Mouse (Mus musculus) ES-CJ7 (cell line): ENCODE data around the gene Ptpn3.
"Not testable (repeated sequence)": the region's sequence is repeated elsewhere in the genome, so short reads cannot be mapped to it uniquely, and the experiment has no call there.

Experiments used
- DNase-seq: peaks from one replicate; pipeline ENCODE4 v3.0.0; 2011; ENCODE audit warnings: low read depth, low spot score

Gene Ptpn3

DNA sequence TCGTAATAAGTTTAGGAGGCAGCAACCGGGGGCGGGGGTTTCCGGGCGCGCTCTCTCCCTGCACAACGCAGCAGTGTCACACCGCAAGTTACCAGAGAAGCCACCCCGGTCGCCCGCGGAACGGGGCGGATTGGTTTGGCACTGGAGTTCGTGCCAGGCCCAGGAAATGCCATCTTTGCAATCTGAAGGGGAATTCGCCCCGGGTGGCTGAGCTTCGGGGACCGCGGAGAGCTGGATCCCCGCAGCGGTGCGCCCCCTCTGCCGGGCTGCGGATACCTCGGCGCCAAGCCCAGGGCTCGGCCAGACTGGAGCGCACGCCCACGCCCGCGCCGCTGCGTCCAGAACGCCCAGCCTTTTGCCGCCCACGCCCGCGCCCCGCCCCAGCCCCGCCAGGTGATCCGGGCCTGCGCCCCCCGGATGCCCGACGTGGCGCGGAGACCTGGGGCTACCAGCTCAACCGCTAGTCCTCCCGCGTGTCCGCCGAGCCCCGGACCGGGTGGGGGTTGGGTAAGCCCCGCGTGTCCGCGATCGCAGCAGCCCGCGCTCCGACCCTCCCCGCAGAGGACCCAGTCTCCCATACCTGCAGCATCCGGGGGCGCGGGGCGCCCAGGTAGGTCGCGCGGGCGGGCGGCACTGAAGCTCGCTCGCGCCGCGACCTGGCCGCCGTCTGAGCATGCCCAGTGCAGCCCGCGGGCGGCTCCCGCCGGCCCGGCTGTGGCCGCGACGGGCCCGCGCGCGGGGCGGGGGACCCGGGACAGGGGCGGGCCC is 1.8 kb downstream of the Ptpn3 start:
- DNase-seq, result peak; percentile 18

DNA sequence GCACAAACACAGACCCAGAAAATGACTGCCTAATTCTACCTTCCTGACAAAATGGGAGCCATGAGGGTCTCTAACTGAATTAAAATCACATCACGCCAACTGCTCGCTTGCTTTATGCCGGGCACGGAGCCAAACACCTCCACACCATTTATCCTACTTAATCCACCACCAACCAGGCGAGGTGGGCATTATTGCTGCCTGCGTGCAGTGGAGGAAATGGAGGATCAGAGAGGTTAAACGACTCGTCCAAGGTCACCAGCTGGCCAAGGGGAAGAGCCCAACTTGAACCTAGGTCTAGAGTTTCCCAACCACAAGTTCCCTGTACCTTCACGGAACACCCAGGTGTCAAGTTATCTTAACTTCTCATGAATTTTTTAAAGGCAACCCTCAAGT is 2.3 kb downstream of the Ptpn3 start:
- DNase-seq, result peak; percentile 42

DNA sequence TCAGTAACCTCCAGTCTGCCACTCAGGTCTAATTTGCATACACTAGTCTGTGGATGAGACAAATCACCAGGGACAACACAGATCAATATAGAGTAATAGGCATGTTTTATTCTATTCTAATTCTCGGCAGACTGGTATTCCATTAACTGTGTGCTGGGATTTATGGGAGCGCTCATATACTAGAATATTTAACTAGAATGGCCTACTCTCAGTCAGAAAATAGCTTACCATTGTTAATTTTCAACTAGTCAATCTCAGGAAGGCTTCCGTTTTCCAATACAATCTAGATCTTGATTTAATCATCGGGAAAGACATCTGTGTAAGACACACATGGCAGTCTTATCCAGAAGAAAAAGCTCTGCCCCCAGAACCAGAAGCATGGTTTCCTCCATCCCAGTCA is 3.5 kb downstream of the Ptpn3 start:
- DNase-seq, result no peak

DNA sequence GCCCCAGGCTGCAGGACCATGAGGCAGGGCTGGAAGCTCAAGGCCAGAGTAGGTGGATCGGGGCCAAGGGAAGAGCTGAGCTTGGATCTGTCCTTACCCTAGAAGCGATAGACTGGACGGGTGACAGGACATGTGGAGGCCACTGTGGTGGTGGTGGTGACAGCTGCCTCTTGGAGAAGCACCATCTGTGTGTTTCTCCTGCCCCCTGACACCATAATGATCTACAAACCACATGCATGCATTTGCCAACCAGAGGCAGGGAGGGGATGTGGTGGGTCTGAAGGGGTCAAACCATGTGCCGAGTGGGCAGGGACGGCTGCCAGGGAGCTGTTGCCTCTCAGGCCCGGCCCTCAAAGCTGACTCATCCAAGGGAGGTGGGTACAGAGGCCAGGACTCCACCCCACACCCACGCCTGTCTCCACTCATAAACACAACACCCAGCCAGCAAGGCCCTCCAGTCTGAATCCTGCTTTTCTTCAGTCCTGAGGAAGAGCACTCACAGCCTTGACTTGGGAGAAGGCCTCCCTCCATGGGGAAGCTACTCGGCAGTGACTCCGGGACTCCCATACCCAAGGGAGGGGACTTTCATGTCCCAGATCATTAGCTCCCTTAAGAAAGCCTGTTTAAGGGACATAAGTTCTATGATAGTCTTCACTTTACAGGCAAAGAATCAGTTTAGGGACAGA is 6.5 kb downstream of the Ptpn3 start:
- DNase-seq, result no peak

DNA sequence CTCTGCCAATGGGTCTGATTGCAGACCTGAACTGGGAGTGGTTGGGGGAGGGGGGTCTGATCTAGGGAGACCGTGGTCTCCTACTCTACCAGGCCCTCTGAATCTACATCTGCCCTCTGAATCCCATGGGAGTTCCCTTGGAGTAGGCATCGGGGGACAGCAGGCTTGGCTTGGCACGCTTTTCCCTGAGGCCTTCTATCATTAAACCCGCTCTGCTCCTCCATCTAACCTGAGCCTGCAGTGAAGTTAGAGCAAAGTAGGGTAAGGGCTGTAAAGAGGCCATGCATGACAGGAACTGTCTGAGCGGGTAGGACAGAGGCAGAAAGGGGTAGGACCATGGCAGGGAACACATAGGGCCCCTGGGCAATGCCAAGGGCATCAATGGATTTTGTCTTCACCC is 9.0 kb downstream of the Ptpn3 start:
- no peak for DNase-seq

DNA sequence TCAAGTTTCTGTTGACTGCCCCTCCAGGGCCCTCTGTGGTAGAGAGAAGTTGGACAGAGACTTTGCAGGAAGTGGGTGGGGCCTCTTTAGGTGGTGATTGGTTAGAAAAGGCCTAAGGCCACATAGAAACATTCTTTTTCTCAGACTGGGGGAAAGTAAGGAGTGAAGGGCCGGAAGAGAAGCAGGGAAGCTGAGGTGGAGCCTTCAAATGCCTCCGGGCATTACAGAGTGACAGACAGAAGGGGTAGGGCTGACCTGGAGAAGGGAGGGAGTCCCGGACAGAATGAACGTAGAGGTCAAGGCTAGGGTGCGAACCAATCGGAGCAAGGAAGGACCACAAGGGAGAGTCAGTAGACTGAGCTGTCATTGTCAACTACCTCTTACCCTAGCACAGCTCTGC is 11.6 kb downstream of the Ptpn3 start:
- peak; percentile 85 for DNase-seq

DNA sequence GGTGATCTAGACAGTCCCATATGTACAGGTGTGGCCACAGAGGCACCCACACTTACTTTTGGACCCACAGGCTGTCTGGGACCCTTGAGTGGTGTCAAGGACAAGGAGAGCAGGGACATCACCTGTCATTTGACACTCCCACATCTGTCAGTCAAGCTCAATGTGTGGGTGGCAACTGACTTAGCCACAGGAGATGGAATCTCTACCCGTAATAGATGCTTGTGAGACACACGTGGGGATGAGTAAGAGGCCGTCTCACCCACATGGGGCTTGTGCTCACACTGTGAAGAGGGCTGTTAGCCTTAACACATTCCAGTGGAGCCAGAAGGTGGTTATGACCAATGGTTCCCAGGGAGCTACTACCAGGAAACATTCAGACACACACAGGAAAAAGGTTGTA is 13.8 kb downstream of the Ptpn3 start:
- no peak for DNase-seq

DNA sequence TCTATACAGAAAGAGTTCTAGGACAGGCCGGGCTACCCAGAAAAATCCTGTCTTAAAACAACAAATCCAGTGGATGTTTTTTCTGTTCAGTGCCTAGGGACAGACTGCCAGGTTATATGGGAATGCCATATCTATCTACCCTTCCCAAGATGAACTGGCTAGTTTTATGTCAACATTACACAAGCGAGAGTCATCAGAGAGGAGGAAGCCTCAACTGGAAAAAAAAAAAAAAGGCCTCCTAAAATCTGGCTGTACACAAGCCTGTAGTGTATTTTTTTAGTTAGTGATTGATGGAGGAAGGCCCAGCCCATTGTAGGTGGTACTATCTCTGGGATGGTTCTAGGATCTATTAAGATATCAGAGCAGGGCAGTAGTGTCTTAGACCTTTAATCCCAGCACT is 16.4 kb downstream of the Ptpn3 start:
- DNase-seq, result no peak

DNA sequence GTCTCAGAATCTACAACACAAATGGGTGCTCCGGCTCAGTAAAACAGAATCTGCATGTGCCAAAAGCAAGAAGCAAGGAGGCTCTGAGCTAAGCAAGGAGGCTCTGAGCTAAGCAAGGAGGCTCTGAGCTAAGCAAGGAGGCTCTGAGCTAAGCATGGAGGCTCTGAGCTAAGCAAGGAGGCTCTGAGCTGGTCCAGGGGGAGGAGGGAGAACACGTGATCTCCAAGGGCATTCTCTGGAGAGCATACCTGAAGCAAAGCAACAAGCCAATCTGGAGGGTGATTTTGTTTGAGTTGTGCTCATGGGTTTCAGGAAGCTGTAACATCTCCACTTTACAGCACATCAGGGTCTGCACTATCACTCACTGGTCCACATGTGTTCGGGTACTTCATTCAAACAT is 18.4 kb downstream of the Ptpn3 start:
- no peak for DNase-seq

DNA sequence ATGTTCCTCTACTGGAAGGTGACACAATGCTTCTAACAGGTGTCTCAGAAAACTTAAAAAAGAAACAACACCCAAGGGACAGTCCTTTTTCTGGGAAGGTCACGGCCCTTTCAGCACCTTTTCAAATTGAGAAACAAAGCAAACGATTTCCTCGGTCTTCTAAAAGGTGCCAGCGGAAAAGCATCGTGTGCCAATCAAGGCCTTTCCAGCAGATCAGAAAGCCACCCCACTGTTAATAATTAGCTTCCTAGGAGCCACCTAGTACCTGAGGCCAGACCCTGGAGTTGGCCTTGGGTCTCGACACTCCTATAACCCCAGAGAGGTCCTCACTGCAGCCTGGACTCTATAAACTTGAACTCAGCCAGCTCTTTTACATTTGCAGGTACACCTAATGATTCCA is 19.0 kb downstream of the Ptpn3 start:
- no peak for DNase-seq

DNA sequence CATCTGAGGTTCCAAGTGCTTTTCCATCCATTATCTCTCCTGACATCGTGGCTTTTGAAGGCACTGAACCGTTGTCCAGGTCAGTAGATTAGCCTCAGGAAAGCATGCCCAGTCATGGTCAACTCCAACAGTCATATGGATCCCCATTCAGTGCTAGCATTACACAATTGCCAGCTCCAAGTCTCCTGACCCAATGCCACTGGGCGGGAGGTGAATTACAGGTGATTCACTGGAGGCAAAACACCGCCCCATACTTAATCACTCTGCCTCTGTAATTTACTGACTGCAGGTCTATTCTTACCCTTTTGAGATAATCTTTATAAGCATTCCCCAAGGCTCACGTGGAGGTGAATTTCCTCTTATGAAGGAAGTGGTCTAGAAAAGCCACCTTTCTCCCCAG is 19.5 kb downstream of the Ptpn3 start:
- DNase-seq, result no peak

DNA sequence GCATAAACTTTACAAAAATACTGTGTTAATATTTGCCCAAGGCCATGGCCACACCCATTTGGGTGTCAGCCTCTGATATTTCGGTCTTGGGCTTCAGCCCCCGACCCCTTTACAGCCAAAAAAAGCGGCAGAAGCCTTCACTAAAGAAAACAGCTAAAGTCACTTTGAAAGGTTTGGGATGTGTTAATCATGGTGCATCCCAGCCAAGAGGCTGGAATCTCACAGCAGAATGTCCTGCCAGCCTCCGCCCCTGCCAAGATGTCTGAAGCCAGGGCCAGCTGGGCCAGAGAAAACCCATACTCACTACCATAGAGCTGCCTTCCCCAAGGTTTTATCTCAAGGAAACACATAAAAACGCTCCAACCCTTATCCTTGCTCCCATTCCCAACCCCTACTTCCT is 20.7 kb downstream of the Ptpn3 start:
- no peak for DNase-seq

DNA sequence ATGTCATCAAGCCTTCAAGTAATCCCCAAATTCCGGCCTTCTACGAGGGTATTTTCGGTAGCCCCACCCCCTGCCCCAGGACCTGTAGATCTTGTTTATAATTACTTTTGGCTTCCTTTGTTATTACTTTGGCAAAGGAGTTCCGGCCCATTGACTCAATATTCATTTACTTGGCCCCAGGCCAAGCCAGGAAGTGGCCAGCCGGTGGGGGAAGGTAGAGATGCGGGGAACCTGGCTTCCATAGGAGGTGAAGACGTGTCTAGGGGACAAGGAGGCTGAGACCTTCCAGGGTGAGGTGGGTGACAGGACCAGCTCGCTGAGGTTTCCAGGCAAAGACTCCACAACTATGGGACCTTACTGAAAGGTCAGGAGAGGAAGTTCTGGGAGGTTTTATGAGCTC is 22.4 kb downstream of the Ptpn3 start:
- peak; percentile 79 for DNase-seq

DNA sequence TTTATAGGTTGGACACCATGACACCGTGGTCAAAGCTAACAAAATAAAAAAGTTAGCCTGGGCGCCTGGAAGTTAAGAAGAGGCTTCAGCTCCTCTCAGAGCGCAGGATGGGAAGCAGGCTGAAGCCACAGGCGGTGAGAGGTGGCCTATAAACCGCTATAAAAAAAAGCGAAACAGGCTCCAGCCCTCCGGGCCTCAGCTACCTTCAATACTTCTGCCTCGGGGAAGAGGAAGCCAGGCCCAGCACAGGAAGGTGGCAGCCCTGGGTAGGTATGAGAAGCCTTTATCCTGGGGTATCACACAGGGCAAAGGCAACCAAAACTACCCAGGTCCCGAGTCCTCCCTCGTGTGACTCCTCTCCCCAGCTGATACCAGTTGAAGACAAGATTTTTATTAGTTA is 22.8 kb downstream of the Ptpn3 start:
- DNase-seq, result peak; percentile 30

DNA sequence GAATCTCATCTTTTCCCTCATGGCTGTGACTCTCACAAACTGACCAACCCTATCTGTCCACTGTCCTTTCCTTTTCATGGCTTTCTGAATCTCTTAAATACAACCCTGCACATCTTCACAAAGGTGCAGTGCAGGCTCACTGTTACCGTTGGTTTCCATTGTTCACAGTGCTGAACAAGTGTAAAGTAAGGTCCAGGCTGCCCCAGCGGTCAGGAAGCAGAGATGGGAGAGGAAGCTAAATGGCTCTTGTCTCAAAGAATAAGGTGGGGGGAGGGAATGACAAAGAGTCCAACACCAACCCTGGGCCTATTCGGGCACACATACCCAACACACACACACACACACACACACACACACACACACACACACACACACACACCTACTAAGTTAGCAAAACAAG is 24.0 kb downstream of the Ptpn3 start:
- DNase-seq, result no peak

DNA sequence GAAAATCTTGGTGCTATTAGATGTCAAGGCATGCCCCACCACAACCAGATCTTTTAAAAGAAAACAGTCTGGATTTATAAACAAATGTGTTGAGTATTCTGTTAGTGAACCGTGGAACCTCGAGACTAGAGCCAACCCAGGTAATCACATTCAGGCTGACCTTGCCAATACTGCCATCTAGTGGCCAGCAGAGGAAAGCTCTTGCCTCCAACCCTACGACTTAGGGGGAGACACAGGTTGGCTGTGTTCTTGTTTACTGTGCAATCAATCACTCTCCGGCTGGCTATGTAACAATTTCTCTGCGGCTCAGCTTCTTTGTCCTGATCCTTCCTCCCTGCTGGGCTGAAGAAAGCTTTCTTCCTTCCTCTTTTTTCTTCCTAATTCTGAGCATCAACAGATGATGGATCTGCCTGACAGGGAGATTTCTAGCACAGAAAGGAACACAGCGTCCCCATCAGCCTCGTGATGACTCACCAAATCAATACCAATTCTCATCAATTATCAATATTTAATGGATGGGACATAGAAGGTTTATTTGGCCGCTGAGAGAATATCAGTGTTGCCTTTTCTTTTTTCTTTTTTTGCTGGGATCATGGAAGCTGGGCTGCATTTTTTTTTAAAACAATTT is 26.4 kb downstream of the Ptpn3 start:
- DNase-seq, result peak; percentile 93

DNA sequence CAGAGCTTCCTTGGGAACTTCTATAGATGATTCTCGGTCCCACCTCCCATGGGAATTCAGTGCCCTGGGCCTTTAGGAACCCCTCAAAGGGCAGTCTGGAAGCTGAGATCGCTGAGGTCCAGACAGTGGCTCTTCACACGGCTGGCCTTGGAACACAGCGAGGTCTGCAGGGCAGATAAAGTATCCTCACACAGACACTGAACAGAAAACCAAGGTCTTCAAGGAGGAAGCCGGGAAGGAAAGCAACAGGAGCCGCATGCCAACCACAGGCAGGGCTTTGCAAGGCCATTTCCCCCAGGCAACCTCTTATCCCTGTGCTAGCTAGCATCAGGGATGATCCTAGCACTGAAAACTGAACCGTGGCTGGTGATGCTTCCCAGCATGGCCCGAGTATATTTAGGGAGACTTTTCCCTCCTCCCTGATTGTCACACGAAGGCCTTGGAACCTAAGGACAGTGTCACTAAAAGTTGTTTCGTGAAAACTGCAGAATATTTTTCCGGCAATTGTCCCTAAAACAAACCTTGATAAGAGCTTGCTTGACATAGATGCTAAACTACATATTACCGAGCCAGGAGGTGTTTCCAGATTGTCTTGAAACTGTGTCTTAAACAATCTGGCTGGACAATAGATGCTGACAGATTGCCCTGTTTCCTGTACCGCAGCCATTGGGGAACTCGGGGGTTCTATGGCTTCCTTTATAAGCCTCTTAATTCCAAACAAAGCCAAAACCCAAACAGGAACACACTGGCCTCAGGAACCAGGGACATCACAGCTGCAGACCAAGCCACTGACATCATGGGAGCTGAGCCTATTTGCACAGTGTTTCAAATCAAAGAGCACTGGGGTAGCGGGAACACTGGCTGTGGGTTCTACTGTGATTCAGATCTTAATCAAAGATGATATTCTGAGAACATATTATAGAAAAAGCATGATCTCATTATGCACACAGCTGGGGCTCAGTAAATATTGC is 27.8 kb downstream of the Ptpn3 start:
- no peak for DNase-seq

DNA sequence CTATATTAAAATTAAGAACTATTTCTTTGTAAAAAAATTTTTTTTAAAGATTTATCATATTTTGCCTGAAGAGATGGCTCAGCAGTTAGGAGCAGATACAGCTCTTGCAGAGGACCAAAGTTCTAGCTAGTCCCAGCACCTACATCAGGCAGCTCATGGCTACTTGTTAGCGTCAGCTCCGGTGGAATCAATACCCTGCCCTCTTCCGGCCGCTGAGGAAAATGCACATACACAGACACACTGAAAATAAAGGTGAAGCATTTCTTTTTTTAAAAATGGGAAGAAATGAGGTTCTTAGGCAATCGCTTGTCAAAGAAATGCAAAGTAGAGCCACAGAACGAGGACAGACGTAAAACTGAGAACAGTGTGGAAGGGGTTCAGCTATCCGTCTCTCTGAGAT is 30.6 kb downstream of the Ptpn3 start:
- peak; percentile 67 for DNase-seq

DNA sequence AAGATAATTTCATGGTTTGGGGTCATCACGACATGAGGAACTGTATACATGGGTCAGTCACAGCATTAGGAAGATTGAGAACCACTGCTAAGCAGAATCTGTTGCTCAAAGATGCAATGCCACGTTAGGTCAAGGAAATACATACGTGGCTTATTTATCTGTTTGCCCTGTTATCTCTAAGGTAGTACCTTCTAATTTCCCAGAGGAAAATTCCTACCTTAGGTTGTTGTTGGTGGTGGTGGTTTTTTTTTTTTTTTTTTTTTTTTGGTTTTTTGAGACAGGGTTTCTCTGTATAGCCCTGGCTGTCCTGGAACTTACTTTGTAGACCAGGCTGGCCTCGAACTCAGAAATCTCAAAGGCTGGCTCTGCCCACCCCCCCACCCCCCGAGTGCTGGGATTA is 31.1 kb downstream of the Ptpn3 start:
- DNase-seq, result not testable (repeated sequence)

DNA sequence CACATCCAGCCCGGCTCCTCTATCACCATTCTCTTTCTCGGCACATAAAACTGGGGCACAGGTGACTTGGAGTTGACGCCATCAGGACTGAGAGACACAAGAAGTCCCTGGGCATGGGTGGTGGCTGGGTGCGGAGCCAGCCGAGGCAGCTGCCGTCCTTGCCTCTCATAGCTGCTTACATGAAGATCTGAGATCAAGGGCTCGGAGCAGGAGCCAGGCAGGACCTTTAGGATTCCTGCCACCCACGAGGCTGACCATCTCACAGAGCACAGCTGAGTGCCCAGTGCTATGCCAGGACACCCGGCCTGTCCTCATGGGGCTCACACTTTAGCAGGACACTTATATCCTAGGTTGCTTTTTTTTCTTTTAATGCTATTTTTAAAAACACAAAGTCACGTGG is 32.3 kb downstream of the Ptpn3 start:
- DNase-seq, result no peak

DNA sequence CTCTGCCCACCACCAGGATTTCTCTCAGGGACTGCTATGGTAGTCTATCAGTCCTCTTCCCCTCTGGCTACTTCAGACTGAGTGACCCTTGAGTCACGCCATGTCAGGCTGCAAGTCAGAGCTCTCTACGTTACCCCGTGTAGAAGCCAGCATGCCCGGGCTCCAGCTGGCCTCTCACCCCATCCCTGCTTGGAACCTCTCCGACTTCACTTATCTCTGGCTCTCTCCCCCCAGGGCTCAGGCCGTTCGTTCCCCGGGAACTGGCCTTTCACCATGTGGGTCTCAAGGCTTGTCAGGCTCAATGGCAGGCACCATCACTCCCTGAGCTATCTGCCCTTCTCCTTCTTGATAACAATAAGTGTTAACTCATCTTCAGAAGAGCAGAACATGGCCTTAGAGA is 33.3 kb downstream of the Ptpn3 start:
- DNase-seq, result no peak

DNA sequence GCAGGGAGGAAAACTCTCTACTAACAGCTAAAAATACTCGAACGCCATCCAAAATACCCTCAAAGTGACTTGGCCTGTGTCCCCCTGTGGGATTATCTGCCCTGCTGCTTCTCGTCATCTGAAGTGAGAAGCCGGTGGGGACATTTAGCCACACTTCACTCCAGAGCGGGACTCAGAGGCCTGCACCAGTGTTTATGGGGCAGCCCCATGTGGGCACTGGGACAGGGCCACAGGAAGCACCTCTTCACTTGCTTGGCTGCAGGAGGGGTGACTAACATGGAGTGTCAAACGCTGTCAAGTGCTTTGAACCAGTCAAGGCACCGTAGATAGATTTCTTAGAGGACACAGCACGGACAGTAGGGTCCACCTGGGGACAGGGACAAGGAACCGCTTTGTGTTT is 35.2 kb downstream of the Ptpn3 start:
- no peak for DNase-seq
